22 mouse cellular contexts compared by ENCODE assay signal in genomic region chr4:104395515-104395914, GRCm38 (mm10).
"Had no signal": no experiment of that assay in that cellular context is flagged by ENCODE, and none has a peak within 500 bp of the region (broad histone marks: within the 10 kb centered on the region; RNA-seq: fewer than 3 reads in every experiment).

No protein-coding gene starts in this region.

- DNase-seq: kidney, postnatal 14 days; kidney, postnatal 4 days; left cerebral cortex, postnatal 4 days; liver, postnatal 0 days; lung, embryonic 14.5 days; right cerebral cortex, adult 18-20 months; right cerebral cortex, postnatal 14 days; right cerebral cortex, postnatal 4 days; thymus, adult 2 months; thymus, postnatal 14 days; thymus, postnatal 4 days had no signal

- H3K9ac ChIP-seq: limb, embryonic 12.5 days; limb, embryonic 15.5 days; liver, embryonic 14.5 days; liver, postnatal 0 days; lung, embryonic 14.5 days; midbrain, embryonic 12.5 days; midbrain, embryonic 15.5 days; neural tube, embryonic 12.5 days; neural tube, embryonic 15.5 days had no signal

- ATAC-seq: liver, postnatal 0 days; lung, postnatal 0 days; midbrain, embryonic 15.5 days had no signal

- H3K9me3 ChIP-seq: limb, embryonic 12.5 days; limb, embryonic 15.5 days; midbrain, embryonic 12.5 days; midbrain, embryonic 15.5 days; neural tube, embryonic 12.5 days; neural tube, embryonic 15.5 days had no signal

- H3K4me2 ChIP-seq: limb, embryonic 12.5 days; limb, embryonic 15.5 days; liver, embryonic 11.5 days; lung, embryonic 14.5 days; midbrain, embryonic 12.5 days; midbrain, embryonic 15.5 days; neural tube, embryonic 12.5 days; neural tube, embryonic 15.5 days had no signal

- H3K27ac ChIP-seq: limb, embryonic 12.5 days; limb, embryonic 15.5 days; liver, embryonic 14.5 days; macrophage; midbrain, embryonic 12.5 days; midbrain, embryonic 15.5 days; neural tube, embryonic 12.5 days; neural tube, embryonic 15.5 days; stomach, postnatal 0 days had no signal

- H3K36me3 ChIP-seq: limb, embryonic 12.5 days; limb, embryonic 15.5 days; midbrain, embryonic 12.5 days; midbrain, embryonic 15.5 days; neural tube, embryonic 12.5 days; neural tube, embryonic 15.5 days had no signal

- H3K4me3 ChIP-seq: limb, embryonic 12.5 days; limb, embryonic 15.5 days; midbrain, embryonic 12.5 days; midbrain, embryonic 15.5 days; neural tube, embryonic 12.5 days; neural tube, embryonic 15.5 days had no signal

- H3K4me1 ChIP-seq: limb, embryonic 15.5 days had no signal

- H3K27me3 ChIP-seq: limb, embryonic 12.5 days; limb, embryonic 15.5 days; midbrain, embryonic 12.5 days; midbrain, embryonic 15.5 days; neural tube, embryonic 12.5 days; neural tube, embryonic 15.5 days had no signal
